Mouse (Mus musculus) megakaryocyte progenitor cell, adult 5-6 weeks (primary cell): ENCODE measurements around the gene Cse1l. TPM values are rescaled to one million over a fixed set of nuclear protein-coding genes. Genes with fewer than 3 reads are reported as not detected.

Source experiments
- ATAC-seq: replicated peaks from 2 replicates; pipeline ENCODE4 v1.8.0; 2016; ENCODE audit warnings: mild to moderate bottlenecking, moderate TSS enrichment, inconsistent platforms; ENCODE audit not compliant: poor library complexity
- total RNA-seq, 2 experiments: library from RNA; stranded (forward) in 1 of 2; stranded (reverse) in 1 of 2; fragments of 157-497, 149-512 nt in 1 of 2; fragments of 200-1000 nt in 1 of 2; gene quantifications; 2 replicates each; pipeline versions ENCODE4 v1.2.3 to v1.2.4; 2015 to 2017

Cse1l gene
- total RNA-seq (2015) (158 and 185 TPM in 2 replicates), total RNA-seq (2017) (116 and 151 TPM in 2 replicates)

- ATAC-seq = peak; percentile 84
These were observed at the start of gene Cse1l for GRCm38 (mm10) chr2:166905711-166906522. TSS of gene Cse1l (plus strand) at chr2:166906040.

DNA sequence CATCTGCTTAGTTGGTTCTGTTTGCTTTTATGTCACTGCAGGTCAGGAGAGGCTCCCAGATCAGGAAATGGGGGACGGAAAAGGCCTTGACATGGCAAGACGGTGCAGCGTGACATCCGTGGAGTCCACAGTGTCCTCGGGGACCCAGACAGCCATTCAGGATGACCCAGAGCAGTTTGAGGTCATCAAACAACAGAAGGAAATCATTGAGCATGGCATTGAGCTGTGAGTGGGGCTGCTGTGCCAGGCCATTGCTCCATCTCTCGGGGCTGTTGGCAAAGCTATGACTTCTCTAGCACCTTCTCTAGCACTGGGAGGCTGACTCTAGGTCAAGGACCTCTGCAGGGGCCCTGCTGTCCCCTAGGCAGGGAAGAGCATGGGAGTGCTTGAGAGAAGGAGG is 49.5 kb upstream of the Cse1l start:
- ATAC-seq = no peak

DNA sequence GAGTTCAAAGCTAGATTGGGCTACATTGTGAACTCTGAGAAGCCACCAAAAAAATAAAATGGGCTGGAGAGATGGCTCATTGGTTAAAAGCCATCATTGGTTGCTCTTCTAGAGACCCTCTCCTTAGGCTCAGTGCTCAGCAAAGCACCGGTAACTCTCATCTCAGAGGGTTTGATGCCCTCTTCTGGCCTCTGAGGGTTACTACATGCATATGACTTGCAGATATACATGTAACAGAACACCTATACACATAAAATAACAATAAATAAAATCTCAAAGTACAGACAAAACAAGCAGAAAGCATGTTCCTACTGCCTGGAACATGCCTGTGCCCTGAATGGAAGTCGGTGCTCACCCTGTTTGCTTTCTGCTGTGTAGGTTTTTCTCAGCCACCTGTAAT is 48.7 kb upstream of the Cse1l start:
- ATAC-seq = peak; percentile 86

DNA sequence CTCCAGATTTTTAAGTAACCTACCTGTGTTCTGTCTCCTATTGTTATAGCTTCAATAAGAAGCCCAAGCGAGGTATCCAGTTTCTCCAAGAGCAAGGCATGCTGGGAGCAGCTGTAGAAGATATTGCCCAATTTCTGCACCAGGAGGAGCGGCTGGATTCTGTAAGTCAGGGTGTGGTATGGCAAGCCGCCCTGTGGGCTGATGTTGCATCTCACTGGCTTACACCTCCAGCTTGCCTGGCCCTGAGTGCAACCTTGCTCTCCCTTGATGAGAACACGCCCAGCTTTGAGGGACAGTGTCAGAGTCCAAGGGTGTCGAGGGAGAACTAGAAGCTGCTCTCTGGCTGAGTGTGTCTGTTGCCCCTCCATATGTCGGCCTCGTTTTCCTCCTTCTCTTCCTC is 46.6 kb upstream of the Cse1l start:
- ATAC-seq = no peak

DNA sequence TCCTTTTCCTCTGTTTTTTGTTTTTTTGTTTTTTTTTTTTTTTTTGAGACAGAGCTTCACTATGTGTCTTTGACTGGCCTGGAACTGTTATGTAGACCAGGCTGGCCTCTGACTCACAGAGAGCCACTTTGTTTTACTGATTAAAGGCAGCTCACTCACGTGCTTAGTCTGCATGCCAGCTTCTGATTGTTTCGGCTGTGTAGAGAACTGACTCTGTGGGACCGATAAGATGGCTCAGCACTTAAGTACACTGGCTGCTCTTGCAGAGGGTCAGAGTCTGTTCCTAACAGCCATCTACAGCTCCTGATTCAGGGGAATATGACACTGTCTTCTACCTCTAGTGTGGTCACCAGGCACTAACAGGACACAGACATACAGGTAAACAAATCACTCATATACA is 43.3 kb upstream of the Cse1l start:
- ATAC-seq = no peak

DNA sequence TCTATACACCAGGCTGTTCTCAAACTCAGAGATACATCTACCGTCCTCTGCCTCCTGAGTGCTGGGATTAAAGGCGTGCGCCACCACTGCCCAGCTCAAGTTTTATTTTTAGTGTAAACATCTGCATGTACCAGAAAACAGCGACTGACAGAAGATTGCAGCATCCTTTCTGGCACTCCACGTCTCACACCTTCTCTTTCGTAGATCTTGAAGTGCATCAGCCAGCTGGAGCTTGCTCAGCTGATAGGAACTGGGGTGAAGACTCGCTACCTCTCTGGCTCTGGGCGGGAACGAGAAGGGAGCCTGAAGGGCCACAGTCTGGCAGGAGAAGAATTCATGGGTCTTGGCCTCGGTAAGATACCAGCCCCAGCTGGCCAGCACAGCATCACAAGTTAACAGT is 40.4 kb upstream of the Cse1l start:
- no peak; the same call in 1 of the 2 replicates for ATAC-seq

GRCm38 (mm10) chr2:166870271-166870865 is 35.5 kb upstream of the Cse1l start:
- ATAC-seq = no peak

- ATAC-seq = no peak
These were observed 34.9 kb upstream of the Cse1l start for GRCm38 (mm10) chr2:166870899-166871298.

GRCm38 (mm10) chr2:166874675-166875280 is 31.1 kb upstream of the Cse1l start:
- peak; percentile 72 for ATAC-seq

DNA sequence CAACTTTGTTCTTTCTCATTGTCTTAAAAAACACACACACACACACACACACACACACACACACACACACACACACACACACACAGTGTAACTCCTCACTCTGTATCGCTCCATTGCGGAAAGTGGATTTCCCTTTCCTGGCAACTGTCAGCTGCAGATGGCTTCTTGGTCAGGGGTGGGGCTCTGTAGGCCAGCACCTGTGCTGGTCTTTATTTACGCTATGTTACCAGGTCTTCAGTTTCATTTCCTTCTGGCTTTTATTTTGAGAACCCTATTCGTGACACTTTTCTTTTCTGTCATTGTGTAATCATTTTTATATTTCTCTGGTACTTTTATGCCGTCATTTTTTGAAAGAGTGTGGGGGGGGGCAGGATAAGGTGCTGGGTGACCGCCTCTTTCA is 30.3 kb upstream of the Cse1l start:
- peak; percentile 70 for ATAC-seq

DNA sequence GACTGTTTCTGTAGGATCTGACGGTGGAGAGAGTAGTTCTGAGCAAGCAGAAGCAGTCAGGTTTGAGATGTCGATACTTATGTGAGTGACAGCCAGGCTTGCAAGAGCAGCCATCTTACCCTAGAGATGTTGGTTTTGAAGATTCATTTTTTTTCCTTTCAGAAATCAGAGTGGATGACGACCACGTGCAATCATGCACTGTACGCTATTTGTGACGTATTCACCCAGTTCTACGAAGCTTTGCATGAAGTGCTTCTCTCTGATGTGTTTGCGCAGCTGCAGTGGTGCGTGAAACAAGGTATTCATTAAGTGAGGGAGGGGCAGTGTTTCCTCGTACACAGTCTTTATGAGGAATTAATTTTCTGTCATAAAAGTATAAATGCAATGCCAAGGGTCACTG is 29.5 kb upstream of the Cse1l start:
- ATAC-seq = no peak

DNA sequence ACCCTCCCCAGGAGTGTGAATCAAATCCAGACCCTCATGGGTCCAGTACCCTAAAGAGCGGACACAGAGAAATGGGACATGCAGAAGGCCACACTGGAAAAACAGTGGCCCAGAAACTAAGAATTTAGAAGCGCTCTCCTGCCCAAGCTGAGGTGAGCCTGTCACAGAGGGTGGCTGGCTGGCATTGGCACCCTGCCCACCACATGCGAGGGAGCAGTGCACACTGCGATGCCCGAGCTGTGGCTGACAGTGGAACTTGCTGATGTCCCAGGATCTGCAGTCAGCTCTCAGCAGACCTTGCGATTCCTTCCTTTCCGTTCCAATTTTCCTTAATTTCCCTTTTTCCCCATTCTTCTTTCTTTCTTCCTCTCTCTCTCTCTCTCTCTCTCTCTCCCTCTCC is 20.8 kb upstream of the Cse1l start:
- ATAC-seq = peak; percentile 78

- ATAC-seq = peak; percentile 68
These were observed 20.2 kb upstream of the Cse1l start for GRCm38 (mm10) chr2:166885619-166886018.

DNA sequence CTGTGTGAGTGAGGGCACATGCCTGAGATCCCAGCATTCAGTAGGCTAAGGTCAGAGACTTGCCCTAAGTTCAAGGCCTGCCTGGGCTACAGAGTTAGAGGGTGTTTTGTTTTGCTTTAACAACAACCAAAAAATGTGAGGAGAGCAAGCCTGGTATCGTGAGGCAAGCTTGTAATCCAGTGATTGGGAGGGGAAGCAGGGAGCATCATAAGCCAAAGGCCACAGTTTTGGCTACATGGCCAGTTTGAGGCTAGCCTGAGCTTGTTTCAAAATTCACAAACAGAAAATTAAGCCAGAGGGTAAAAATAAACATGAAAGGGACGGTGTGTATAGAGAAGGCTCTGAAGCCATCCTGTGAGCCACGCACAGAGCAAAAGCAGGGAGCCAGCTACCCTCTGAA is 19.6 kb upstream of the Cse1l start:
- no peak for ATAC-seq

DNA sequence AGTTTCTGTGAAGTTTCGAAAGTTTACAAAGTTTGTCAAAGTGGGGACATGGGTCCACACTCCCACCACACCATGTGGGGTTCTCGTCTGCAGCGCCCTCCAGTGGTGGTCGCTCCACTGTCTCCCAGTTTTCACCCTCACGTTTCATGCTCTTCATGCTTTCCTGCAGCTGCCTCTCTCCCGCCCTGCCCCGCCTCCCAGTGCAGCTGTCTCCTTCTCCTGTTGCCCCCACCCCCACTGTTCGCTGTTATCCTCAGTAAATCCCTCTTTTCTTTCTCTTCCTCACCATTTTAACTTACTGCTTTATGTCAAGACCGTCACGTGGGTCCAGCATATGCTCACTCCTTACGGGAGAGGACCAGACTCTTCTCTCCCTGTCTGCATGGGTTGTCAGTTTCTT is 18.0 kb upstream of the Cse1l start:
- ATAC-seq = peak; percentile 58

DNA sequence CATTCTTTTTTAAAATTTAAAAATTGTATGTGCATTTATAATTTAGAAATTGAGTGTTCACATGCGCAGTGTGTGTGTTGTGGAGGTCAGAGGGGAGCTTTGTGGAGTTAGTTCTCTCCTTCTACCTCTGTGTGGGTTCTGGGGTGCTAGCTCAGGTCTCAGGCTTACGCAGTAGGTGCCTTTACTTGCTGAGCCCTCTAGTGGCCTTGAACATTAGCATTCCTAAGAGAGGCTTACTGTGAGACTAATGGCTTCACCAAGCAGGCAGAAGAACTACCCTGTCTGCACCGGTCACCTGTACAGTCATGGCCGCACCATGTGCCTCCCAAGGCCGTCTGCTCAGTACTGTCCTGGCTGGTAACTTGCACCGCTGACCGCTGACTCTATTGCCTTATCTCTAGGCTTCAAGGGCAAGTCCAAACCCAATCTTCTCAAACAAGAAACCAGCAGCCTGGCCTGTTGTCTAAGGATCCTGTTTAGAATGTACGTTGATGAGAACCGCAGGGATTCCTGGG is 14.4 kb upstream of the Cse1l start:
- peak; percentile 42; the same call in 1 of the 2 replicates for ATAC-seq

- no peak for ATAC-seq
These were observed 13.6 kb upstream of the Cse1l start for GRCm38 (mm10) chr2:166892158-166892680.

DNA sequence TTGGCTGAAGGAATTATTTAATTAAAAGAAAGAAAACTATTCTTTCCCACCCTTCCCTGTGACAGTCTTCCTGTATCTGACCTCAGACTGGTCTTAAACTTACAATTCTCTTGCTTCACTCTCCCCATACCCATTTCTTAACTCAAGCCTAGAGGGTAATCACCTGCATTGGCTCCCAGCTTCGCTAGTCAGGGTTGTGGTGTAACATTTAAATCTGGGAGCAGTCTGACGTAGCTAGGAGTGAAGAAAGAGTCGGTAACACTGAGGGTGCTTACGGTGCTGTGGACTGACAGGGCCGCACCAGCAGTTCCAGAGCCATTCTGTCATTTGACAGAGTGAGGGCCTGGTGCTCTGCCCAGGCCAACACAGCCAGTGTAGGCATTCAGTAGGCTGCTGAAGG is 12.8 kb upstream of the Cse1l start:
- no peak for ATAC-seq

DNA sequence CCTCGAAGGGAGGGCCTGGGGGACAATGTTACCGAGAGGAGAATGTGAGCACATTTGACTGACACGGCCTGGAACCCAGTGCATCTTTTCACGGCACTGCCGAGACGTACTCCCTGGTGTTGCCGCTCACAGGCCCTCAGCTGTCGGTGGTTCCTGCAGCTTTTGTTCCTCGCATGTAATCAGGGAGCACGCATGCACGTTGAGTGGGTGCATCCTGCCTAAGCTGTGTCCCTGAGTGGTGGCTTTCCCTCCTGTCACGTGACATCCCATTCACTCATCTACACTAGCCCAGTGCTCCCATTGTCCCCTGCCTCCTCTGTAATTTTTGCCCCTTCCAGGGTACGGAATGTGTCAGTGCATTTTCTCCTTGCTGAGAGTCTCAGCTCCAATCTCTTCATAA is 9.5 kb upstream of the Cse1l start:
- no peak for ATAC-seq

GRCm38 (mm10) chr2:166896974-166897373 is 8.9 kb upstream of the Cse1l start:
- ATAC-seq = no peak

GRCm38 (mm10) chr2:166899161-166899560 is 6.7 kb upstream of the Cse1l start:
- ATAC-seq = peak; percentile 25; the same call in 1 of the 2 replicates

DNA sequence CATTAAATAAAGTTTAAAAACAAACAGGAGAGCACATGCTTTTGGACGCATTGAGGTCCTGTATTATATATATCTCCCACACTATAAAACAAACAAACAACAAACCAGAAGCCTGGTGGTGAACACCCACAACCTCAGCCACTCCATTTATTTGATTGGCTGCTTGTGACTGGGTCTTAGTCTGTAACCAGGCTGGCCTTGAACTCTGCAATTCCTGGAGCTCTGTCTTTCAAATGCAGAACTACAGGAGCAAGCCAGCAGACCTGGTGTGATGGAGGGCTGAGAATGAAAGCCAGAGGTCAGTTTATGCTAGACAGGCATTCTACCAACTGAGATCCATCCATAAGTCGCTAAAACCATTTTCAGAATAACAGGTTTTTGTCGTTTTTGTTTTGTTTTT is 6.1 kb upstream of the Cse1l start:
- ATAC-seq = no peak
